Mouse (Mus musculus): ENCODE data around the gene Uqcc1. TPM values are rescaled to one million over a fixed set of nuclear protein-coding genes. Genes with fewer than 3 reads are reported as not detected.

The Uqcc1 gene
- total and polyA plus RNA-seq, 2 experiments from 2014 or later, result 44.6 to 58.9 TPM

DNA sequence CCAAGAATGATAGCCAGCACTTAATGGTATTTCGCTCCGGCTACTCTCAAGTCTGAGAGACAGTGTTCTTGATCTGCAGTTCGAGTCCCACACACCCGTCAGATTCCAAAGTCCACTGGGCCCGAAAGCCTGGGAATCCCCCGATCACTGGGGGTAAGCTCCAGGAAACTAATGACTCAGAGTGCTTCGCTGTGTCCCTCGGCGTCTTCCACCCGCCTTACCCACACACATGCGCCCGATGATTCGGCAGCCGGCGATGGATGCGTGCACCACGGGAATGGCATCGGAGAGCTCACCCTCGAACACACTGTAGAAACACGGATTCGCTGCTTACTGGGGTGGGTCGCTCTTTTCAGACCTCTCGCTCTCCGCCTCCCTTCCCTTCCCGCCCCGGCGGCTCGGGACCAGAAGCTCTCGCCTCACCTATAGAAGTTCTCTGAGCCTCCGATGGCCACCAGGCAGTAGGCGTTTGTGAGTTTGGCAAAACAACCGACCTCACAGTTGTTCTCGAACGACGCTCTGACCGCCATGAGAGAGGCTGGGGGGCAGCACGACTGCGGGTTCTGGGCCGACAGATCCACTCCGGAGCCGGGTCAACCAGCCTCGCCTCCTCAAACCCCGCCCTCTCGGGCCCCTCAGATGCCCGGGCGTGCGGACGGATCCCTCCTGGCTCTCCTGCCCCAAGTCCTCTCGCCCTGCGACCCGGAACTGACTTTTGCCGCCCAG lies 104.0 kb downstream of the Uqcc1 start:
- Histone ChIP-seq H3K9ac (replicated peaks; ENCODE audit: low read length, poor library complexity, severe bottlenecking) (peak overlapping the region; percentile 54), H3K4me2 (ENCODE audit: low read depth, low read length, poor library complexity, severe bottlenecking) (peak overlapping the region; percentile 56), H3K36me3 (ENCODE audit: insufficient read depth, low read length) (peaks cover 22% of the 10 kb centered on the region), H3K27me3 (ENCODE audit: insufficient read depth, low read length) (no peaks in the 10 kb centered on the region), H3K4me3 (ENCODE audit: low read depth, low read length) (peak overlapping the region; percentile 72), H3K27ac (ENCODE audit: low read depth, low read length) (peak overlapping the region; percentile 87), H3K9me3 (ENCODE audit: low read length) (no peaks in the 10 kb centered on the region), H3K4me1 (ENCODE audit: insufficient read depth, low read length) (peaks cover 6% of the 10 kb centered on the region; the same call in 1 of the 2 replicates)
- ATAC-seq (ENCODE audit: low FRiP score), result peak; percentile 15; the same call in 1 of the 2 replicates
- WGBS, result 3% methylated on average over 52 of the region's 52 CpGs
- no peak for TF ChIP-seq CTCF (IDR thresholded peaks at IDR 0.05)
- DNase-seq (ENCODE audit: low spot score), result no peak

DNA sequence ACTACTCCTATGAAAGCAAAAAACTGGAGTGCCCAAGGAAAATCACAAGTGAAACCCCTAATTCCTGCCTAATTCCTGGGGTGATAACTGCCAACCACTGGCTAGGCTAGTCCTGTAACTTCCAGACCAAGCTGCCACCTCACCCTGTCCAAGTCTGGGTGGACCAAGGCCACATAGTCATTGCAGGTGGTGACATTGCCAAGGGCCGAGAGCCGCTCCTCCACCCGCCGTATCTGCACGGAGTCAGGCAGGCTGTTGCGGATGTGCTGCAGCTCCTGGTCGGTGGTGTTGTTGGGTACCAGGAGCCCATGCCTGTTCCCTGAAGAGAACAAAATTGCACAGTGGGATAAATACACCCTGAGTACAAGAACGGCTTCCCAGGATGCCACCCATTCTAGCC lies 106.4 kb downstream of the Uqcc1 start:
- H3K9ac ChIP-seq (replicated peaks; ENCODE audit: low read length, poor library complexity, severe bottlenecking), result no peak overlapping the region
- DNase-seq (ENCODE audit: low spot score), result no peak
- TF ChIP-seq CTCF (IDR thresholded peaks at IDR 0.05), result no peak
- no peaks in the 10 kb centered on the region for H3K9me3 ChIP-seq (ENCODE audit: low read length)
- WGBS, result 99% methylated on average over 8 of the region's 8 CpGs
- H3K4me3 ChIP-seq (ENCODE audit: low read depth, low read length), result no peak overlapping the region
- no peak overlapping the region for H3K4me2 ChIP-seq (ENCODE audit: low read depth, low read length, poor library complexity, severe bottlenecking)
- H3K36me3 ChIP-seq (ENCODE audit: insufficient read depth, low read length), result peaks cover 27% of the 10 kb centered on the region
- no peak overlapping the region for H3K27ac ChIP-seq (ENCODE audit: low read depth, low read length)
- ATAC-seq (ENCODE audit: low FRiP score), result no peak
- no peaks in the 10 kb centered on the region for H3K27me3 ChIP-seq (ENCODE audit: insufficient read depth, low read length)
- H3K4me1 ChIP-seq (ENCODE audit: insufficient read depth, low read length), result peaks cover 6% of the 10 kb centered on the region; the same call in 1 of the 2 replicates

DNA sequence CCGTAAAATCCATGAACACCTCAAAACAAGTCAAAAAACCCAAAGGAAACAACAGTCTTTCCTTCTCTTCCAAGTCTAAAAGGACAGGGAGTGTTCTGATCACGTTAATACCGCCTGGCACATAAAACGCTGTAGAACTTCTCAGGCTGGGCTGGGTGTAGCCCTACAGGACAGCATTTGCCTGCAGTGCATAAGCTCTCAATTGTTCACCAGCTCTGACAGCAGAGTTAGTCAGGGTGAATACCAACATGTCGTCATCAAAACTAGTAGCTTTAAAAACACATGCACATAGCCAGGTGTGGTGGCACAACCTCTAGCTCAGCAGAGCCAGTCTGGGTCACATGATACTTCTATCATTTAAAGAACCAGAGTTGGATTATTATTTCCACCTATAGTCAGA lies 109.3 kb downstream of the Uqcc1 start:
- Histone ChIP-seq H3K4me1 (ENCODE audit: insufficient read depth, low read length) (peaks cover 13% of the 10 kb centered on the region; the same call in 1 of the 2 replicates), H3K36me3 (ENCODE audit: insufficient read depth, low read length) (peaks cover 38% of the 10 kb centered on the region), H3K9me3 (ENCODE audit: low read length) (no peaks in the 10 kb centered on the region), H3K4me2 (ENCODE audit: low read depth, low read length, poor library complexity, severe bottlenecking) (no peak overlapping the region), H3K9ac (replicated peaks; ENCODE audit: low read length, poor library complexity, severe bottlenecking) (no peak overlapping the region), H3K27ac (ENCODE audit: low read depth, low read length) (no peak overlapping the region), H3K4me3 (ENCODE audit: low read depth, low read length) (no peak overlapping the region), H3K27me3 (ENCODE audit: insufficient read depth, low read length) (no peaks in the 10 kb centered on the region)
- TF ChIP-seq CTCF (IDR thresholded peaks at IDR 0.05), result no peak
- 94% methylated on average over 5 of the region's 5 CpGs for WGBS
- DNase-seq (ENCODE audit: low spot score), result no peak
- ATAC-seq (ENCODE audit: low FRiP score), result no peak

DNA sequence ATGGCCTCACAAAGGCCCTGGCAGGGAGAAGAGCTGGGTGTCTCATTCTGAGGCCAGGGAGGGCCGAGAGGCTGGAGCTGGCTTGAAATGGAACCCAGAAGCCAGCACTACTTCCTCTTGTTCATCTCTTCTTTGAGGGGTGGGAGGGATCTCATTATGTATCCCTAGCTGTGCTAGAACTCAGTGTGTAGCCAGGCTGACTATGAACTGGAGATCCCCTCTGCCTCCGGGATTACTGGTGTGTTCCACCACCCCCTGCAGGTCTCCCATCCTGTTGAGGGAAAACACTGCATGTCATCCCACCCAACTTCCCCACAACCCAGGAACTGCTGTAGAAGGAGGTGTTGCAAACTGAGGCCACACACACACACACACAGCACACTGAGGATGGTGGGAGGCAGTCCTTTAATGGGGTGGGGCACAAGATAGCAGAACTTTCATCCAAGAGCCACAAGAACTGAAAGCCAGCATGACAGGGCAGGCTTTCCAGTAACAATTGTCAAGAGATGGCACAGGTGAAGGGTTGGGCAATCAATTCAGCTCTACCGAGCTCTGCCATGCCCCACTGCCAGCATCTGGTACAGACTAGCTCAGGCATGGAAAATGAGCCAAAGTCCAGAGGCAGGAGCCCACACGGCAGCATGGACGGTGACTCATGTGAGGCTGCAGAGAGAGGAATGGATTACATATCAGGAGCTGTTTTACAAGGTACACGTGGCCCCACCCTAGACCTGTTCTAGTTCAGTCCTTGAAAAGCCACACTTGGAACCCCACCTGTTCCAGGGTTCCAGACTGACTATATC lies 110.5 kb downstream of the Uqcc1 start:
- H3K4me1 ChIP-seq (ENCODE audit: insufficient read depth, low read length), result peaks cover 11% of the 10 kb centered on the region; the same call in 1 of the 2 replicates
- H3K9me3 ChIP-seq (ENCODE audit: low read length), result no peaks in the 10 kb centered on the region
- H3K27ac ChIP-seq (ENCODE audit: low read depth, low read length), result peak overlapping the region; percentile 86
- WGBS, result 65% methylated on average over 6 of the region's 6 CpGs
- H3K27me3 ChIP-seq (ENCODE audit: insufficient read depth, low read length), result no peaks in the 10 kb centered on the region
- peak overlapping the region; percentile 86 for H3K9ac ChIP-seq (replicated peaks; ENCODE audit: low read length, poor library complexity, severe bottlenecking)
- H3K4me2 ChIP-seq (ENCODE audit: low read depth, low read length, poor library complexity, severe bottlenecking), result peak overlapping the region; percentile 68
- no peak for TF ChIP-seq CTCF (IDR thresholded peaks at IDR 0.05)
- peaks cover 42% of the 10 kb centered on the region for H3K36me3 ChIP-seq (ENCODE audit: insufficient read depth, low read length)
- ATAC-seq (ENCODE audit: low FRiP score) (peak; percentile 44), DNase-seq (ENCODE audit: low spot score) (no peak)
- peak overlapping the region; percentile 49 for H3K4me3 ChIP-seq (ENCODE audit: low read depth, low read length)

DNA sequence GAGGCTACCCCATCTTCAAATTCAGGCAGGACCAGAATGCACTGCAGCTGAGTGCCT lies 110.9 kb downstream of the Uqcc1 start, which contains the start of gene BC029722:
Gene BC029722 (minus strand): TSS at position 35 of the 57 bp plus-strand sequence.
- DNase-seq (ENCODE audit: low spot score) (no peak), ATAC-seq (ENCODE audit: low FRiP score) (no peak)
- Histone ChIP-seq H3K4me2 (ENCODE audit: low read depth, low read length, poor library complexity, severe bottlenecking) (peak within 1 kb of the TSS; percentile 68), H3K9ac (replicated peaks; ENCODE audit: low read length, poor library complexity, severe bottlenecking) (peak within 1 kb of the TSS; percentile 86), H3K27me3 (ENCODE audit: insufficient read depth, low read length) (no peaks in the 10 kb centered on the region), H3K36me3 (ENCODE audit: insufficient read depth, low read length) (peaks cover 42% of the 10 kb centered on the region), H3K4me3 (ENCODE audit: low read depth, low read length) (peak within 1 kb of the TSS; percentile 49), H3K4me1 (ENCODE audit: insufficient read depth, low read length) (peaks cover 11% of the 10 kb centered on the region; the same call in 1 of the 2 replicates), H3K27ac (ENCODE audit: low read depth, low read length) (peak within 1 kb of the TSS; percentile 86), H3K9me3 (ENCODE audit: low read length) (no peaks in the 10 kb centered on the region)
- no peak for TF ChIP-seq CTCF (IDR thresholded peaks at IDR 0.05)

All from midbrain, postnatal 0 days (tissue).